Mouse (Mus musculus) midbrain, embryonic 13.5 days (tissue): ENCODE data around the gene Sbp. TPM values are rescaled to one million over a fixed set of nuclear protein-coding genes. Genes with fewer than 3 reads are reported as not detected.

Experiments used
- ATAC-seq: fragments of 200-750 bp; cut with Nextera tagmentation; 2 replicates; pipeline ENCODE4 v1.8.0; 2017; ENCODE audit warnings: mild to moderate bottlenecking, moderate TSS enrichment, moderate library complexity
- H3K27ac ChIP-seq: fragments of 300-500 bp; sonication (generic); 2 replicates; pipeline ENCODE4 v1.5.1; 2015; ENCODE audit warnings: inconsistent platforms, mild to moderate bottlenecking, moderate library complexity
- H3K27me3 ChIP-seq: fragments of 300-500 bp; sonication (generic); 2 replicates; pipeline ENCODE4 v1.6.1; 2015; ENCODE audit warnings: mild to moderate bottlenecking, inconsistent platforms
- H3K36me3 ChIP-seq: fragments of 300-500 bp; sonication (generic); 2 replicates; pipeline ENCODE4 v1.6.1; 2015; ENCODE audit warnings: mild to moderate bottlenecking, inconsistent platforms
- H3K4me1 ChIP-seq: fragments of 300-500 bp; sonication (generic); replicated peaks from 2 replicates; pipeline ENCODE4 v1.6.1; 2015; ENCODE audit warnings: inconsistent platforms
- H3K4me2 ChIP-seq: fragments of 300-500 bp; sonication (generic); replicated peaks from 2 replicates; pipeline ENCODE4 v1.6.1; 2015; ENCODE audit warnings: moderate library complexity, mild to moderate bottlenecking, inconsistent platforms
- H3K4me3 ChIP-seq: fragments of 300-500 bp; sonication (generic); replicated peaks from 2 replicates; pipeline ENCODE4 v1.5.1; 2015; ENCODE audit warnings: mild to moderate bottlenecking, inconsistent platforms
- H3K9ac ChIP-seq: fragments of 300-500 bp; sonication (generic); replicated peaks from 2 replicates; pipeline ENCODE4 v1.6.1; 2015; ENCODE audit warnings: mild to moderate bottlenecking, inconsistent platforms
- H3K9me3 ChIP-seq: fragments of 300-500 bp; sonication (generic); 2 replicates; pipeline ENCODE4 v1.6.1; 2016; ENCODE audit warnings: mild to moderate bottlenecking, inconsistent platforms
- WGBS: fragments of 180-500 bp; shearing (Covaris S2); methylation state at CpG from one replicate; pipeline ENCODE4 v1.1.7; 2015; 5-methylcytosine and 5-hydroxymethylcytosine counted together
- polyA plus RNA-seq: library from polyadenylated mRNA; unstranded; fragments of >200 nt; fragmentation: Nextera tagmentation; extraction: Ambion mirVana; gene quantifications from 2 replicates; pipeline ENCODE4 v1.2.1, GENCODE M21; 2015

Sbp gene
- polyA plus RNA-seq, 1 experiment from 2014 or later, result not detected

- Histone ChIP-seq H3K4me1 (peaks cover 7% of the 10 kb centered on the region), H3K9ac (no peak overlapping the region), H3K4me3 (no peak overlapping the region), H3K27me3 (no peaks in the 10 kb centered on the region), H3K9me3 (no peaks in the 10 kb centered on the region), H3K27ac (no peak overlapping the region), H3K4me2 (no peak overlapping the region), H3K36me3 (no peaks in the 10 kb centered on the region)
- WGBS, result 84% methylated on average over 10 of the region's 10 CpGs
- no peak for ATAC-seq
Observed at GRCm38 (mm10) chr17:23966658-23967401, 25.4 kb downstream of the Sbp start.

GRCm38 (mm10) chr17:23968780-23969179 is 27.3 kb downstream of the Sbp start:
- ATAC-seq, result no peak
- no peak overlapping the region for H3K9ac ChIP-seq
- no peak overlapping the region for H3K27ac ChIP-seq
- no peak overlapping the region for H3K4me2 ChIP-seq
- no peaks in the 10 kb centered on the region for H3K36me3 ChIP-seq
- WGBS, result 50% methylated on average over 2 of the region's 2 CpGs
- no peaks in the 10 kb centered on the region for H3K9me3 ChIP-seq
- H3K4me1 ChIP-seq, result peaks cover 7% of the 10 kb centered on the region
- no peaks in the 10 kb centered on the region for H3K27me3 ChIP-seq
- no peak overlapping the region for H3K4me3 ChIP-seq

GRCm38 (mm10) chr17:23969231-23969630 is 27.8 kb downstream of the Sbp start:
- no peak overlapping the region for H3K9ac ChIP-seq
- no peaks in the 10 kb centered on the region for H3K36me3 ChIP-seq
- H3K4me3 ChIP-seq, result no peak overlapping the region
- no peak overlapping the region for H3K4me2 ChIP-seq
- no peaks in the 10 kb centered on the region for H3K9me3 ChIP-seq
- no peak overlapping the region for H3K27ac ChIP-seq
- no peak for ATAC-seq
- WGBS, result 8% methylated on average over 1 of the region's 1 CpGs
- H3K4me1 ChIP-seq, result peaks cover 7% of the 10 kb centered on the region
- no peaks in the 10 kb centered on the region for H3K27me3 ChIP-seq

- Histone ChIP-seq H3K4me2 (no peak overlapping the region), H3K9me3 (no peaks in the 10 kb centered on the region), H3K27ac (no peak overlapping the region), H3K9ac (no peak overlapping the region), H3K4me3 (no peak overlapping the region), H3K27me3 (no peaks in the 10 kb centered on the region), H3K36me3 (no peaks in the 10 kb centered on the region), H3K4me1 (no peaks in the 10 kb centered on the region)
- no peak for ATAC-seq
- 80% methylated on average over 9 of the region's 9 CpGs for WGBS
Observed at GRCm38 (mm10) chr17:23971315-23971714, 29.8 kb downstream of the Sbp start.

- H3K27me3 ChIP-seq, result no peaks in the 10 kb centered on the region
- H3K4me3 ChIP-seq, result no peak overlapping the region
- no peaks in the 10 kb centered on the region; the same call in 1 of the 2 replicates for H3K4me1 ChIP-seq
- H3K36me3 ChIP-seq, result no peaks in the 10 kb centered on the region
- no peak overlapping the region for H3K9ac ChIP-seq
- no peak overlapping the region for H3K27ac ChIP-seq
- H3K9me3 ChIP-seq, result no peaks in the 10 kb centered on the region
- ATAC-seq, result no peak
- H3K4me2 ChIP-seq, result no peak overlapping the region
- WGBS, result 70% methylated on average over 4 of the region's 4 CpGs
Observed at GRCm38 (mm10) chr17:23976665-23977064, 35.2 kb downstream of the Sbp start.

- Histone ChIP-seq H3K9ac (no peak overlapping the region), H3K27me3 (no peaks in the 10 kb centered on the region), H3K4me3 (no peak overlapping the region), H3K4me1 (no peaks in the 10 kb centered on the region; the same call in 1 of the 2 replicates), H3K27ac (no peak overlapping the region), H3K9me3 (no peaks in the 10 kb centered on the region), H3K4me2 (no peak overlapping the region), H3K36me3 (no peaks in the 10 kb centered on the region)
- no peak for ATAC-seq
- 84% methylated on average over 3 of the region's 3 CpGs for WGBS
Observed at GRCm38 (mm10) chr17:23979471-23979870, 38.0 kb downstream of the Sbp start.

- Histone ChIP-seq H3K36me3 (no peaks in the 10 kb centered on the region), H3K27me3 (no peaks in the 10 kb centered on the region), H3K4me1 (no peaks in the 10 kb centered on the region; the same call in 1 of the 2 replicates), H3K9ac (no peak within 1 kb of the TSS), H3K9me3 (no peaks in the 10 kb centered on the region), H3K4me3 (no peak within 1 kb of the TSS), H3K4me2 (no peak within 1 kb of the TSS), H3K27ac (no peak within 1 kb of the TSS)
- ATAC-seq, result no peak
- 85% methylated on average over 10 of the region's 10 CpGs for WGBS
Observed at GRCm38 (mm10) chr17:23980297-23980909, 38.9 kb downstream of the Sbp start, which contains the start of gene Prss30. Gene Prss30, minus strand, starts transcription at chr17:23980566.

- Histone ChIP-seq H3K4me3 (no peak overlapping the region), H3K36me3 (no peaks in the 10 kb centered on the region), H3K4me1 (no peaks in the 10 kb centered on the region; the same call in 1 of the 2 replicates), H3K4me2 (no peak overlapping the region), H3K27me3 (no peaks in the 10 kb centered on the region), H3K27ac (no peak overlapping the region), H3K9ac (no peak overlapping the region), H3K9me3 (no peaks in the 10 kb centered on the region)
- ATAC-seq, result no peak
- 69% methylated on average over 4 of the region's 4 CpGs for WGBS
Observed at GRCm38 (mm10) chr17:23982912-23983311, 41.4 kb downstream of the Sbp start.

- H3K4me1 ChIP-seq, result no peaks in the 10 kb centered on the region
- no peaks in the 10 kb centered on the region for H3K36me3 ChIP-seq
- WGBS, result 89% methylated on average over 1 of the region's 1 CpGs
- no peak overlapping the region for H3K9ac ChIP-seq
- no peak overlapping the region for H3K4me3 ChIP-seq
- H3K27me3 ChIP-seq, result no peaks in the 10 kb centered on the region
- no peaks in the 10 kb centered on the region for H3K9me3 ChIP-seq
- no peak overlapping the region for H3K4me2 ChIP-seq
- ATAC-seq, result no peak
- H3K27ac ChIP-seq, result no peak overlapping the region
Observed at GRCm38 (mm10) chr17:23984989-23985388, 43.5 kb downstream of the Sbp start.

GRCm38 (mm10) chr17:23989802-23990201 is 48.3 kb downstream of the Sbp start:
- no peaks in the 10 kb centered on the region for H3K9me3 ChIP-seq
- H3K4me1 ChIP-seq, result peaks cover 8% of the 10 kb centered on the region; the same call in 1 of the 2 replicates
- peaks cover 6% of the 10 kb centered on the region; the same call in 1 of the 2 replicates for H3K27me3 ChIP-seq
- H3K4me3 ChIP-seq, result no peak overlapping the region
- H3K9ac ChIP-seq, result no peak overlapping the region
- H3K27ac ChIP-seq, result no peak overlapping the region
- H3K4me2 ChIP-seq, result no peak overlapping the region
- ATAC-seq, result no peak
- no peaks in the 10 kb centered on the region for H3K36me3 ChIP-seq
- 53% methylated on average over 2 of the region's 2 CpGs for WGBS

GRCm38 (mm10) chr17:23992789-23993553 is 51.5 kb downstream of the Sbp start:
- H3K27ac ChIP-seq, result peak overlapping the region; percentile 25; the same call in 1 of the 2 replicates
- WGBS, result 74% methylated on average over 9 of the region's 9 CpGs
- peaks cover 8% of the 10 kb centered on the region; the same call in 1 of the 2 replicates for H3K4me1 ChIP-seq
- H3K36me3 ChIP-seq, result no peaks in the 10 kb centered on the region
- 0 out of 2 replicates have a peak overlapping the region, but pooled peaks have one; percentile 23 for H3K9ac ChIP-seq
- H3K27me3 ChIP-seq, result peaks cover 11% of the 10 kb centered on the region; the same call in 1 of the 2 replicates
- no peaks in the 10 kb centered on the region for H3K9me3 ChIP-seq
- ATAC-seq, result peak; percentile 85
- H3K4me2 ChIP-seq, result peak overlapping the region; percentile 59
- H3K4me3 ChIP-seq, result peak overlapping the region; percentile 31
